Mouse (Mus musculus): ENCODE measurements around the gene Gm39566. TPM values are rescaled to one million over a fixed set of nuclear protein-coding genes. Genes with fewer than 3 reads are reported as not detected.
A peak's percentile ranks its signal among the peaks of the same experiment; 100 is the strongest.

Gm39566 gene
- polyA plus RNA-seq, 1 experiment: not detected

DNA sequence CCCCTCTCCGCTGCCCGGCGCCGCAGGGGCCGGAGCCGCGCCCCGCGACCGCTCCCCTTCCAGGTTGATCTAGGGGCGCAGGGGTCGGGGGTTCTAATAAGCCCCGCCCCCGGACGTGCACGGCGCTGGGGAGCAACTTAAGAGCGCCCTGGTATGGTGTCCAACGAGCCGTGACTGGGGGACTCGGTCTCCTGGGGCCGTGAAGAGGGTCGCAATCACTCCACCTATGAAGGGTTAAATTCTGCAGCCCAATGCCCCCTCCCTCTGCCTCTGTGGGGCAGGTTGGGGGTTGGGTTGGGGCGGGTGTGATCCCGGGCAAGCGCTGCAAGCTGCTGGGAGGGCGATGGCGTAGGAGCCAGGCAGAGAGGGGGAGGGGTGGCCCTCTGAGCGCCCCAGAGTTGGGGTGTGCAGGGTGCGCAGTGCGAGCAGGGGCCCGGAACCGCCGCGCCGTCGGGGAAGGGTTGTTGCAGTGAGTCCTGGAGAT, 48.9 kb downstream of the Gm39566 start:
- Histone ChIP-seq H3K36me3 (ENCODE audit: control insufficient read depth, insufficient read depth, low read length, poor library complexity, severe bottlenecking) (no peaks in the 10 kb centered on the region), H3K9ac (ENCODE audit: low read depth, poor library complexity, severe bottlenecking) (peak overlapping the region; percentile 82), H3K27me3 (ENCODE audit: control insufficient read depth, insufficient read depth, low read length, poor library complexity, severe bottlenecking) (no peaks in the 10 kb centered on the region), H3K9me3 (replicated peaks; ENCODE audit: control insufficient read depth, insufficient read depth, low read length, poor library complexity, severe bottlenecking) (no peaks in the 10 kb centered on the region), H3K4me1 (ENCODE audit: control insufficient read depth, insufficient read depth, low read length) (no peaks in the 10 kb centered on the region), H3K4me3 (ENCODE audit: low read depth, low read length) (peak overlapping the region; percentile 73), H3K27ac (ENCODE audit: insufficient read depth, low read length) (no peak overlapping the region)
- TF ChIP-seq POLR2A (IDR thresholded peaks at IDR 0.05; ENCODE audit: insufficient read depth, low read length) (no peak), EP300 (IDR thresholded peaks at IDR 0.05; ENCODE audit: insufficient read depth, low read depth, low read length) (no peak), CTCF (IDR thresholded peaks at IDR 0.05; ENCODE audit: low read depth, low read length) (no peak)

DNA sequence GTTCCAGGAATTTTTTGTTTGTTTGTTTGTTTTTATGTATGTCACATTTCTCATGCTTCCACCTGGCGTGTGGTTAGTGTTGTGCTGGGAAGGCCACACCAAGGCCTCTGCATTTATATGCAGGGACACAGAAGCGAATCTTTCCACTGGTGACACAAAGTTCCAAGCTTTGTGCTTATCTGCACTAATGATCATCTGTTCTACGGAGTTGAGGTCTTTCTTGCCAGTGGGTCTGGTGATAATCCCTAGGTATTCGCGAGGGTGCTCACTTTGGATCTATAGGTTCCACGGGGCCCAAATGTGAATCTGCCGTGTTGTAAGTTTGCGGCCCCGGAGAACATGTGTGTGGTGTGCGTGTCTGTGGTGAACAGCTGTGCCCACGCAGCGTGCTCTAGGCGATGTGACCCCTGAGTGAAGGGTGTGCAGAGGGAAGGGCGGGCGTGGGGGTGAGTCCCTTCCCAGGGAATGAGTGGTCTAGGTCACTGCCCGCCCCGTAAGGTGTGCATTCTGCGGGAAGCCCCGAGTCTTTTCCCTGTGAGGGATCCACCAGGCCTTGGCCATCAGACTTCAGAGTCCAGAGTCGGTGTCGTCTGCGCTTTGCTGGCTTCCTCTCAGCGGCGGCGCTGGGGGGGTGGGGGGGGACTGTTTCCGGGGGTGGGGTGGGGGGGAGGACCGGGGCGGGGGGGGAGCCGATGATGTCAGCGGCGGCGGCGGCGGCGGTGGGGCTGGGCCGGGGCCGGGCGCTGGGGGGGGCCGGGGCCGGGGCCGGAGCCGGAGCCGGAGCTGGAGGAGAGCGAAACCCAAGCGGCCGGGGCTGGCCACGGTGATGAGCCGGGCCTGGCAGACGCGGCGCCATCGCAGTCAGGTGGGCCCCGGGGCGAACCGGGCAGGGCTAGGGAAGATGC, 49.6 kb downstream of the Gm39566 start, which contains the start of gene Zbtb4:
Zbtb4 (plus strand) TSS at position 692 of the 905 bp plus-strand sequence.
- Histone ChIP-seq H3K9me3 (replicated peaks; ENCODE audit: control insufficient read depth, insufficient read depth, low read length, poor library complexity, severe bottlenecking) (no peaks in the 10 kb centered on the region), H3K27me3 (ENCODE audit: control insufficient read depth, insufficient read depth, low read length, poor library complexity, severe bottlenecking) (no peaks in the 10 kb centered on the region), H3K36me3 (ENCODE audit: control insufficient read depth, insufficient read depth, low read length, poor library complexity, severe bottlenecking) (no peaks in the 10 kb centered on the region), H3K27ac (ENCODE audit: insufficient read depth, low read length) (no peak within 1 kb of the TSS), H3K4me3 (ENCODE audit: low read depth, low read length) (peak within 1 kb of the TSS; percentile 73), H3K9ac (ENCODE audit: low read depth, poor library complexity, severe bottlenecking) (peak within 1 kb of the TSS; percentile 82), H3K4me1 (ENCODE audit: control insufficient read depth, insufficient read depth, low read length) (no peaks in the 10 kb centered on the region)
- TF ChIP-seq CTCF (IDR thresholded peaks at IDR 0.05; ENCODE audit: low read depth, low read length) (no peak), POLR2A (IDR thresholded peaks at IDR 0.05; ENCODE audit: insufficient read depth, low read length) (no peak), EP300 (IDR thresholded peaks at IDR 0.05; ENCODE audit: insufficient read depth, low read depth, low read length) (no peak)

DNA sequence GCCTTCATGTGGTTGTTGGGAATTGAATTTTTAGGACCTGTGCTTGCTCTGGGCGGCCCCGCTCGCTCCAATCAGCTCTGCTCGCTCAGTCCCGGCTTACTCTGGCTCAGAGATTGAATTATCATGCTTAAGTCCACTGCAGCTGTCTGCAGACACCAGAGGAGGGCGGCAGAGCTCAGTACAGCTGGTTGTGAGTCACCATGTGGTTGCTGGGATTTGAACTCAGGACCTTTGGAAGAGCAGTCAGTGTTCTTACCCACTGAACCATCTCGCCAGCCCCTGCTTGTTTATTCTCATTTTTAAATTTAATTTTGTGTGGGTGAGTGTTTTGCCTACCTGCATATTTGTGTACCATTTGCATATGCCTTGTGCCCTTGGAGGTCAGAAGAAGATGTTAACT, 51.5 kb downstream of the Gm39566 start:
- Histone ChIP-seq H3K27me3 (ENCODE audit: control insufficient read depth, insufficient read depth, low read length, poor library complexity, severe bottlenecking) (no peaks in the 10 kb centered on the region), H3K9ac (ENCODE audit: low read depth, poor library complexity, severe bottlenecking) (no peak overlapping the region), H3K4me3 (ENCODE audit: low read depth, low read length) (no peak overlapping the region), H3K4me1 (ENCODE audit: control insufficient read depth, insufficient read depth, low read length) (peaks cover 1% of the 10 kb centered on the region), H3K36me3 (ENCODE audit: control insufficient read depth, insufficient read depth, low read length, poor library complexity, severe bottlenecking) (no peaks in the 10 kb centered on the region), H3K9me3 (replicated peaks; ENCODE audit: control insufficient read depth, insufficient read depth, low read length, poor library complexity, severe bottlenecking) (no peaks in the 10 kb centered on the region), H3K27ac (ENCODE audit: insufficient read depth, low read length) (no peak overlapping the region)
- no peak for TF ChIP-seq EP300 (IDR thresholded peaks at IDR 0.05; ENCODE audit: insufficient read depth, low read depth, low read length)
- peak; percentile 73 for TF ChIP-seq CTCF (IDR thresholded peaks at IDR 0.05; ENCODE audit: low read depth, low read length)

DNA sequence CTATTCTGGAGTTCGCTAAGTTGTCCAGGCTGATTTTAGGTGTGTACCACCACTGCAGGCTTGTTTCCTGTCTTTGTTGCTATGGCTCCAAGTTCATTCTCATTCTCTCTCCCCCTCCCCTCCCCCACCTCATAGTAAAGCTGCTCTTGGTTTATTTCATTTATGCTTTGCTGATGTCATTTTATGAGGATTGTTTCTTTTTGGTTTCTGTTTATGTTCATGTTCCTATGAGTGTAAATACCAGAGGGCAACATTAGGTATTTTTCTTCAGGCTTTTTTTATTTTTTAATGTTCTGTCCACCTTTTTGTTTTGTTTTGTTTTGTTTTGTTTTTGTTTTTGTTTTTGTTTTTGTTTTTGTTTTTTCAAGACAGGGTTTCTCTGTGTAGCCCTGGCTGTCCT, 53.2 kb downstream of the Gm39566 start, which contains the start of gene Slc35g3:
Slc35g3 (minus strand) TSS at position 101 of the 400 bp plus-strand sequence.
- Histone ChIP-seq H3K4me3 (ENCODE audit: low read depth, low read length) (no peak within 1 kb of the TSS), H3K4me1 (ENCODE audit: control insufficient read depth, insufficient read depth, low read length) (peaks cover 1% of the 10 kb centered on the region)

More for the DNA sequence above, 53.2 kb downstream of the Gm39566 start, which contains the start of gene Slc35g3:
- no peak for TF ChIP-seq EP300 (IDR thresholded peaks at IDR 0.05; ENCODE audit: insufficient read depth, low read depth, low read length)
- no peak for TF ChIP-seq CTCF (IDR thresholded peaks at IDR 0.05; ENCODE audit: low read depth, low read length)
- TF ChIP-seq POLR2A (IDR thresholded peaks at IDR 0.05; ENCODE audit: insufficient read depth, low read length): no peak
- Histone ChIP-seq H3K9ac (ENCODE audit: low read depth, poor library complexity, severe bottlenecking) (no peak within 1 kb of the TSS), H3K36me3 (ENCODE audit: control insufficient read depth, insufficient read depth, low read length, poor library complexity, severe bottlenecking) (no peaks in the 10 kb centered on the region), H3K9me3 (replicated peaks; ENCODE audit: control insufficient read depth, insufficient read depth, low read length, poor library complexity, severe bottlenecking) (no peaks in the 10 kb centered on the region), H3K27me3 (ENCODE audit: control insufficient read depth, insufficient read depth, low read length, poor library complexity, severe bottlenecking) (no peaks in the 10 kb centered on the region), H3K27ac (ENCODE audit: insufficient read depth, low read length) (no peak within 1 kb of the TSS)

Other genes with a start within 250 kb of the Gm39566 start
- 10.3 and 17.8 TPM in 2 replicates for gene Wrap53, start 235.0 kb downstream of the Gm39566 start, polyA plus RNA-seq (2011; ENCODE audit: insufficient read depth, insufficient read length, low read depth, missing spikeins)
- 230 and 277 TPM in 2 replicates for gene Trp53, start 234.9 kb downstream of the Gm39566 start, polyA plus RNA-seq (2011; ENCODE audit: insufficient read depth, insufficient read length, low read depth, missing spikeins)
- gene Atp1b2, start 209.4 kb downstream of the Gm39566 start, polyA plus RNA-seq (2011; ENCODE audit: insufficient read depth, insufficient read length, low read depth, missing spikeins): 20.4 and 24.0 TPM in 2 replicates
- gene Shbg, start 197.4 kb downstream of the Gm39566 start, polyA plus RNA-seq (2011; ENCODE audit: insufficient read depth, insufficient read length, low read depth, missing spikeins): not detected in 2 replicates
- 9.1 and 9.6 TPM in 2 replicates for gene Sat2, start 193.3 kb downstream of the Gm39566 start, polyA plus RNA-seq (2011; ENCODE audit: insufficient read depth, insufficient read length, low read depth, missing spikeins)
- 170 and 173 TPM in 2 replicates for gene Fxr2, start 182.3 kb downstream of the Gm39566 start, polyA plus RNA-seq (2011; ENCODE audit: insufficient read depth, insufficient read length, low read depth, missing spikeins)
- 45.2 and 48.1 TPM in 2 replicates for gene Sox15, start 160.0 kb downstream of the Gm39566 start, polyA plus RNA-seq (2011; ENCODE audit: insufficient read depth, insufficient read length, low read depth, missing spikeins)
- 65.7 and 71.0 TPM in 2 replicates for gene Mpdu1, start 152.7 kb downstream of the Gm39566 start, polyA plus RNA-seq (2011; ENCODE audit: insufficient read depth, insufficient read length, low read depth, missing spikeins)
- gene Cd68, start 149.1 kb downstream of the Gm39566 start, polyA plus RNA-seq (2011; ENCODE audit: insufficient read depth, insufficient read length, low read depth, missing spikeins): 32.9 and 36.2 TPM in 2 replicates
- 1,464 and 1,502 TPM in 2 replicates for gene Eif4a1, start 142.9 kb downstream of the Gm39566 start, polyA plus RNA-seq (2011; ENCODE audit: insufficient read depth, insufficient read length, low read depth, missing spikeins)
- 198 and 221 TPM in 2 replicates for gene Senp3, start 133.2 kb downstream of the Gm39566 start, polyA plus RNA-seq (2011; ENCODE audit: insufficient read depth, insufficient read length, low read depth, missing spikeins)
- 1.3 and 2.9 TPM in 2 replicates for gene Tnfsf13, start 129.5 kb downstream of the Gm39566 start, polyA plus RNA-seq (2011; ENCODE audit: insufficient read depth, insufficient read length, low read depth, missing spikeins)
- gene Tnfsf12, start 119.4 kb downstream of the Gm39566 start, polyA plus RNA-seq (2011; ENCODE audit: insufficient read depth, insufficient read length, low read depth, missing spikeins): 3.4 and 4.1 TPM in 2 replicates
- 1.9 and 3.6 TPM in 2 replicates for gene Tnfsfm13, start 119.2 kb downstream of the Gm39566 start, polyA plus RNA-seq (2011; ENCODE audit: insufficient read depth, insufficient read length, low read depth, missing spikeins)
- gene Polr2a, start 56.7 kb downstream of the Gm39566 start, polyA plus RNA-seq (2011; ENCODE audit: insufficient read depth, insufficient read length, low read depth, missing spikeins): 102 and 103 TPM in 2 replicates
- gene Slc35g3, start 53.3 kb downstream of the Gm39566 start, polyA plus RNA-seq (2011; ENCODE audit: insufficient read depth, insufficient read length, low read depth, missing spikeins): not detected in 2 replicates
- gene Zbtb4, start 49.4 kb downstream of the Gm39566 start, polyA plus RNA-seq (2011; ENCODE audit: insufficient read depth, insufficient read length, low read depth, missing spikeins): 3.6 and 4.8 TPM in 2 replicates
- 10.1 and 12.1 TPM in 2 replicates for gene Chrnb1, start 19.4 kb downstream of the Gm39566 start, polyA plus RNA-seq (2011; ENCODE audit: insufficient read depth, insufficient read length, low read depth, missing spikeins)
- 1.8 and 2.5 TPM in 2 replicates for gene Fgf11, start 13.4 kb downstream of the Gm39566 start, polyA plus RNA-seq (2011; ENCODE audit: insufficient read depth, insufficient read length, low read depth, missing spikeins)
- gene Tmem102, start 9.7 kb downstream of the Gm39566 start, polyA plus RNA-seq (2011; ENCODE audit: insufficient read depth, insufficient read length, low read depth, missing spikeins): 10.1 and 11.6 TPM in 2 replicates
- not detected in 2 replicates for gene Spem2, start 3.2 kb upstream of the Gm39566 start, polyA plus RNA-seq (2011; ENCODE audit: insufficient read depth, insufficient read length, low read depth, missing spikeins)
- not detected in 2 replicates for gene Spem1, start 6.9 kb upstream of the Gm39566 start, polyA plus RNA-seq (2011; ENCODE audit: insufficient read depth, insufficient read length, low read depth, missing spikeins)
- gene Nlgn2, start 22.5 kb upstream of the Gm39566 start, polyA plus RNA-seq (2011; ENCODE audit: insufficient read depth, insufficient read length, low read depth, missing spikeins): 19.6 and 25.4 TPM in 2 replicates
- 97.1 and 103 TPM in 2 replicates for gene Tmem256, start 23.2 kb upstream of the Gm39566 start, polyA plus RNA-seq (2011; ENCODE audit: insufficient read depth, insufficient read length, low read depth, missing spikeins)
- 27.2 and 31.2 TPM in 2 replicates for gene Plscr3, start 31.1 kb upstream of the Gm39566 start, polyA plus RNA-seq (2011; ENCODE audit: insufficient read depth, insufficient read length, low read depth, missing spikeins)
- 15.6 and 19.6 TPM in 2 replicates for gene Tnk1, start 43.4 kb upstream of the Gm39566 start, polyA plus RNA-seq (2011; ENCODE audit: insufficient read depth, insufficient read length, low read depth, missing spikeins)
- not detected in 2 replicates for gene Tmem95, start 62.7 kb upstream of the Gm39566 start, polyA plus RNA-seq (2011; ENCODE audit: insufficient read depth, insufficient read length, low read depth, missing spikeins)
- 5.2 and 6.3 TPM in 2 replicates for gene Kctd11, start 66.1 kb upstream of the Gm39566 start, polyA plus RNA-seq (2011; ENCODE audit: insufficient read depth, insufficient read length, low read depth, missing spikeins)
- 1.5 and 2.3 TPM in 2 replicates for gene Acap1, start 80.2 kb upstream of the Gm39566 start, polyA plus RNA-seq (2011; ENCODE audit: insufficient read depth, insufficient read length, low read depth, missing spikeins)
- gene 2810408A11Rik, start 85.7 kb upstream of the Gm39566 start, polyA plus RNA-seq (2011; ENCODE audit: insufficient read depth, insufficient read length, low read depth, missing spikeins): 11.6 and 13.1 TPM in 2 replicates
- gene Neurl4, start 85.8 kb upstream of the Gm39566 start, polyA plus RNA-seq (2011; ENCODE audit: insufficient read depth, insufficient read length, low read depth, missing spikeins): 27.9 and 32.4 TPM in 2 replicates
- 23.9 and 24.4 TPM in 2 replicates for gene Gps2, start 98.6 kb upstream of the Gm39566 start, polyA plus RNA-seq (2011; ENCODE audit: insufficient read depth, insufficient read length, low read depth, missing spikeins)
- 1,015 and 1,063 TPM in 2 replicates for gene Eif5a, start 106.7 kb upstream of the Gm39566 start, polyA plus RNA-seq (2011; ENCODE audit: insufficient read depth, insufficient read length, low read depth, missing spikeins)
- 55.2 and 57.2 TPM in 2 replicates for gene Ybx2, start 120.5 kb upstream of the Gm39566 start, polyA plus RNA-seq (2011; ENCODE audit: insufficient read depth, insufficient read length, low read depth, missing spikeins)
- 2.7 and 3.2 TPM in 2 replicates for gene Slc2a4, start 132.9 kb upstream of the Gm39566 start, polyA plus RNA-seq (2011; ENCODE audit: insufficient read depth, insufficient read length, low read depth, missing spikeins)
- gene Cldn7, start 149.5 kb upstream of the Gm39566 start, polyA plus RNA-seq (2011; ENCODE audit: insufficient read depth, insufficient read length, low read depth, missing spikeins): 106 and 144 TPM in 2 replicates
- gene Ctdnep1, start 165.9 kb upstream of the Gm39566 start, polyA plus RNA-seq (2011; ENCODE audit: insufficient read depth, insufficient read length, low read depth, missing spikeins): 61.9 and 63.4 TPM in 2 replicates
- 77.6 and 80.1 TPM in 2 replicates for gene Elp5, start 167.2 kb upstream of the Gm39566 start, polyA plus RNA-seq (2011; ENCODE audit: insufficient read depth, insufficient read length, low read depth, missing spikeins)
- gene Gabarap, start 175.8 kb upstream of the Gm39566 start, polyA plus RNA-seq (2011; ENCODE audit: insufficient read depth, insufficient read length, low read depth, missing spikeins): 141 and 144 TPM in 2 replicates
- 75.6 and 83.0 TPM in 2 replicates for gene Phf23, start 180.5 kb upstream of the Gm39566 start, polyA plus RNA-seq (2011; ENCODE audit: insufficient read depth, insufficient read length, low read depth, missing spikeins)
- gene Dvl2, start 185.3 kb upstream of the Gm39566 start, polyA plus RNA-seq (2011; ENCODE audit: insufficient read depth, insufficient read length, low read depth, missing spikeins): 60.1 and 63.3 TPM in 2 replicates
- 17.1 and 19.8 TPM in 2 replicates for gene Acadvl, start 200.1 kb upstream of the Gm39566 start, polyA plus RNA-seq (2011; ENCODE audit: insufficient read depth, insufficient read length, low read depth, missing spikeins)
- gene Dlg4, start 201.6 kb upstream of the Gm39566 start, polyA plus RNA-seq (2011; ENCODE audit: insufficient read depth, insufficient read length, low read depth, missing spikeins): 17.1 and 25.7 TPM in 2 replicates
- not detected in 2 replicates for gene Asgr1, start 238.8 kb upstream of the Gm39566 start, polyA plus RNA-seq (2011; ENCODE audit: insufficient read depth, insufficient read length, low read depth, missing spikeins)